Mouse (Mus musculus) cerebellum, adult (tissue): ENCODE results near the gene Ube2k.

ENCODE experiments used
- ATAC-seq: cut with Nextera tagmentation; 2 replicates; pipeline ENCODE4 v1.9.2; 2017; ENCODE audit warnings: mild to moderate bottlenecking, moderate library complexity, mixed read lengths; ENCODE audit not compliant: insufficient number of reproducible peaks, low FRiP score, low TSS enrichment

Gene Ube2k

DNA sequence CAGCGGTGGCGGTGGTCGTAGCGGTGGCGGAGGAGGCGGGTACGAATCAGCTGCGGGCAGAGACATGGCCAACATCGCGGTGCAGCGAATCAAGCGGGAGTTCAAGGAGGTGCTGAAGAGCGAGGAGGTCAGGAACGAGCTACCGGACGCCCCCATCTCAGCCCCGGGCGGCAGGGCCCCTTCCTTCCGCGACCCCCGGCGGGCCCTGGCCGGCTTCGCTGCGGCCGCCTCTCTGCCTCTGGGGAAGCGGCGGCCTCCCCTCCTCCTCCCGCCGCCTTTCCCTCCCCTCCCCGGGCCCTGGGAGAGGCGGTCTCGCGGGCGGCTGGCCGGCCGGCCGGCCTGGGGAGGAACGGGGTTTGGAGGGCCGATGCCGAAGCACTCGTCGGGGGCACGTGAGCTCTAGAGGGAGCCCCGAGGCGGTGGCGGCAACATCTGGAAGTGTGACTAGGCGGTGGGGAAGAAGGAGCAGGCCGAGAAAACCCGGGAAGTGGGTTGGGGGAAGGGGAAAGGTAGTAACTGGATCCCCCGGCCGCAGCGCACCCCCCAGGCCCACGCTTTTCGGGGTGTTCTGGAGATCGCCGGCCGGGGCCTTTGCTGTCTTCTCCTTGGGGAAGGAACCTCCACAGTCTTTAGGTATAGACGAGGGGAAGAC lies 513 bp downstream of the Ube2k start:
- peak; percentile 63 for ATAC-seq

- no peak for ATAC-seq
Observed at GRCm38 (mm10) chr5:65538121-65538520, 1.1 kb downstream of the Ube2k start.

GRCm38 (mm10) chr5:65538829-65539228 lies 1.8 kb downstream of the Ube2k start:
- no peak for ATAC-seq

DNA sequence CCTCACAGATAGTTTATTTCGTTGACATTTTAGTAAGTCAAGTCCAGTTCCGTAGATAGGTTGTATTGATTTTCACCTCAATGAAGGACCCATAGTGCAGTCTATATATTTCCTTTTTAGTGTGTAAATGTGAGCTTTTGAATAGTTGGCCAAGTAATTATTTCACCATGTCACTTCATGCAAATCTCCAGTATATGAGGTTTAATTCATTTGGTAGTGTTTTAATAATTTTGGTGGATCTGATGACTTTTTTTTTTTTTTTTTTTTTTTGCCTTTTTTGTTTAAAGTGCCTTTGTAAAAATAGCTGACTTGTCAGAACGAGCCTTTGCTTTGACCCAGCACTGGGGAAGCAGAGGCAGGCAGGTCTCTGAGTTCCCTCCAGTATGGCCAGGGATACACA lies 2.8 kb downstream of the Ube2k start:
- no peak for ATAC-seq

DNA sequence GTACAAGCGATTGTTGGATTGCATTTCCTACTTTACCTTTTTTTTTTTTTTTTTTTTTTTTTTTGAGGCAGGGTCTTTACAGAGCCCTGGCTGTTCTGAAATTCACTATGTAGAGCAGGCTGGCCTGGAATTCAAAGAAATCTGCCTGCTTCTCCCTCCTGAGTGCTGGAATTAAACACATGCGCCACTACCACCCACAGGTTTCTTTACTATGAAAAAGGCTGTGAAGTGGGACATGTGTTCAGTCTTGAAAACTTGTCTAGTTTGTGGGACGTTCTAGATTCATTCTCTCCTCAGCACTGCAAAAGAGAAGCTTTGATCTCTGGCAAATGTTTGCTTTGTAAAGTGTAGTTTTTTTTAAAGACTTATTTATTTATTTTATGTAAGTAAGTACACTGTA lies 4.9 kb downstream of the Ube2k start:
- ATAC-seq, result no peak

DNA sequence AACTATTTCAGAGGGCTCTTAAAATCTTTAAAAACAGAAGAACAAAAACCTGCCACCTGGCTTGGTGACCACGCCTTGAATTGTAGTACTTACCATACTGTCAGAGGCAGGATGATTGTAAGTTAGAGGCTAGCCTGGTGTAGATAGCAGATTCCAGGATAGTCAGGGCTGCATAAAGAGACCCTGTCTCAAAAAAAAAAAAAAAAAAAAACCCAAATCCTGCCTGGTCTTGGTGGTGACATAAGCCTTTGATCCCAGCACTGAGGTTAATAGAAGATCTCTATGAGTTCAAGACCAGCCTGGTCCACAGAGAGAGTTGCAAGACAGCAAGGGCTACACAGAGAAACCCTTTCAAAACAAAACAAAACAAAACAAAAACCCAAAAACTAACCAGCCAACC lies 6.5 kb downstream of the Ube2k start:
- ATAC-seq, result no peak

- ATAC-seq, result no peak
Observed at GRCm38 (mm10) chr5:65544616-65545015, 7.6 kb downstream of the Ube2k start.

GRCm38 (mm10) chr5:65549677-65550076 lies 12.6 kb downstream of the Ube2k start:
- ATAC-seq, result no peak

- no peak for ATAC-seq
Observed at GRCm38 (mm10) chr5:65557109-65557508, 20.1 kb downstream of the Ube2k start.

- ATAC-seq, result 0 out of 2 replicates have a peak, but pooled peaks have one; percentile 36
Observed at GRCm38 (mm10) chr5:65561125-65561893, 24.3 kb downstream of the Ube2k start.

DNA sequence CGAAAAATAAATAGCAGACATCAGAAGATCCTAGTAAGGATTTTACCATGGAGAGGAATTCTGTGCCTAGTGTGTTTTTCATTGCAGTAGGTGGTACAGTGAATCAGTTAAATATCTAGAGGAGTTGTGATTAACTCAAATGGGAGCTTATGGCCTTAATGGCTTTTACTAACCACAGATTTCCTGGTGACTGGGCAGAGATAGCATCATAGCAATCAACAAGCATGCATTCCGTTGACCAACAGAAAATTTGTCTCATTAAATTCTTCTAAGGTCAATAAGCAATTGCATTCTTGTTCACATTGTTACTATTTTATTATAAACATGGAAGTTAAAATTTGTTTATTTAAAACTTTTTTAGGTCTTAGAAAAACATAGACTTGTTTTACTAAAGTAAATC lies 28.5 kb downstream of the Ube2k start:
- ATAC-seq, result no peak

- no peak for ATAC-seq
Observed at GRCm38 (mm10) chr5:65574876-65575275, 37.8 kb downstream of the Ube2k start.

DNA sequence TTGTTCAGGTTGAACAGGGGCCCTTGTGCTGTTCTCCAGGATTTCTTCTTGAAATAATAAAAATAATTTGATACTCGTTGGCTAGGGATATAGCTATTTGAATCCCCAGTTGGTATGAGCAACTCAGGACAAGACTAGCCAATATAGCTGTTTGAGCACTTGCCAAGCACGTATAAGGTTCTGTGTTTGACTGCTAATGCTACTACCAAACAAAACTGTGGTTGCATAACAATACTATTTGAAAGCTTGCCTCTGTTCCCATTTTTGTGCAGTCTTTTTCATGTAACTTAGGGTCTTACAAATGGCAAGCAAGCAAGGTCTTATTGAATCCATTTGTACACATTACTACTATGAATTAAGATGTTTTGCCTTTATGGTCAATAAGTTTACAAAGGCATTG lies 38.9 kb downstream of the Ube2k start:
- ATAC-seq, result no peak

DNA sequence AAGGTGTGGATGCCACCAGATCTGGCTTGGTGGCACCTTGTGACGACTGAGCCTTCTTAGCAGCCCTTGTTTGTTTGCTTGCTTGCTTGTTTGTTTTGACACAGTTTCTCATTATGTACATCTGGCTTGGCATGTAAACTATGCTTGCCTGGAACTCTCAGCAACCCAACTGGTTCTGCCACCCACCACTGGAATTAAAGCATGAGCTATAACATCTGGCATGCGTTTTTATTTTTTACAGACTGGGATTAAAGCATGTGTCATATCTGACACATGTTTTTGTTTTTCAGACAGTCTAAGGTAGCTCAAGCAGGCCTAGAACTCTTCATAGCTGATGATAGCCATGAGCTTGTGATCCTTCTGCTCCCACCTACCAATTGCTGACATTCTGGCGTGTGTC lies 41.5 kb downstream of the Ube2k start:
- ATAC-seq, result no peak

- no peak for ATAC-seq
Observed at GRCm38 (mm10) chr5:65586291-65586690, 49.3 kb downstream of the Ube2k start.

- no peak for ATAC-seq
Observed at GRCm38 (mm10) chr5:65590199-65590598, 53.2 kb downstream of the Ube2k start.

DNA sequence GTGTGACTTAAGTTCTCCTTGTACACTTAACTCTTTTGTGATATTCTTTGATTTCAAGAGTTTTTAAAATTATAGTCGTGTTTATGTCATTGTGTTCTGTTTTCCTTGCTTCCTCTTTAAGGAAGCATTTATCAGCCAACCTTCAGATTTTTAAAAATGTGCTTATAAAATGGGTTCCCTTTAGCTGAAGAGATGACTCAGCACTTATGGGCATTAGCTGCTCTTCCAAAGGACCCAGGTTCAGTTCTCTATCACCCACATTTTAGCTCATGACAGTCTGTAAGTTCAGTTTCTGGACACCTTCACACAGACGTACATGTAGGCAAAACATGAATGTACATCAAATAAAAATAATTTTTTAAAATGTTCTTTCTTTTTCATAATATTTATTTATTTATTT lies 55.4 kb downstream of the Ube2k start:
- ATAC-seq, result no peak

DNA sequence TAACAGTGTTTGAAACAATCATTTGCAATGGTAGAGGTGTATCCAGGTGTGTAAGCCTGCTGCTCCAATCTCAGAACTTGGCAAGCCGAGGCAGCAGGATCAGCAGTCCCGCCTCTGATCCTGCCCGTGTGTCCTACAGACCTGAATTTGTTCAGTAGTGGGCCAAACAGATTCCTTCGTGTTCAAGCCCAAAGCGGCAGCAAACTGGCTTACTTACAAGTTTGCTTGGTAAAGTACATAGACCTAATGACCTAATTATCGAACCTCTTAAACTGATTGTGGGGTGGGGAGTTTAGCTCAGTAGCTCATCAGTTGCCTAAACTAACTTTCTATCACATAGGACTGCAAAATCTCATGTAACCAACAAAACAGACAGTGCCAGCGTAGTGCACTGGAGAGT lies 62.6 kb downstream of the Ube2k start:
- no peak for ATAC-seq

- no peak for ATAC-seq
Observed at GRCm38 (mm10) chr5:65606820-65607219, 69.8 kb downstream of the Ube2k start.

GRCm38 (mm10) chr5:65609769-65610168 lies 72.7 kb downstream of the Ube2k start:
- no peak for ATAC-seq

- no peak for ATAC-seq
Observed at GRCm38 (mm10) chr5:65610541-65610940, 73.5 kb downstream of the Ube2k start.
